Mouse (Mus musculus): ENCODE measurements around the gene Lyg1. TPM values are rescaled to one million over a fixed set of nuclear protein-coding genes. Genes with fewer than 3 reads are reported as not detected.
"Not testable (repeated sequence)": the region's sequence is repeated elsewhere in the genome, so short reads cannot be mapped to it uniquely, and the experiment has no call there.

Gene Lyg1
- polyA plus RNA-seq, 1 experiment from 2014 or later = not detected

DNA sequence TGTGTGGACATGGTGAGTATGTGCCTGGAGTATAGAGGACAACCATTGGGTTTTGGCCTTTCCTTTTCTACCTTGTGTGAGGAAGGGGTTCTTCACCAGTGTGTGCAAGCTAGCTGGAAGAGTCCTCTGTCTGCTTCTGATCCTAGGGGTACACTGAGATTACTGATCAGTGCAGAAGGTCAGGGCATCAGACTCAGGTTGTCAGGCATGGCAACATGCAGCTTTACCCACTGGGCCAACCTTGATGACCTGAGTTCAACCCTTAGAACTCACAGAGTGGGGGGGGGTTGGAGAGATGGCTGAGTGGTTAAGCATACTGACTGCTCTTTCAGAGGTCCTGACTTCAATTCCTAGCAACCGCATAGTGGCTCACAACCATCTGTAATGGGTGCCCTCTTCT lies 26.8 kb upstream of the Lyg1 start:
- peaks cover 39% of the 10 kb centered on the region for H3K36me3 ChIP-seq (replicated peaks)
- H3K27ac ChIP-seq = no peak overlapping the region
- H3K4me3 ChIP-seq (replicated peaks) = no peak overlapping the region
- no peaks in the 10 kb centered on the region for H3K27me3 ChIP-seq
- no peak overlapping the region for H3K9ac ChIP-seq
- H3K9me3 ChIP-seq = no peaks in the 10 kb centered on the region
- H3K4me2 ChIP-seq = no peak overlapping the region
- no peaks in the 10 kb centered on the region for H3K4me1 ChIP-seq
- ATAC-seq (ENCODE audit: low FRiP score) = no peak
- WGBS = 92% methylated on average over 1 of the region's 1 CpGs

DNA sequence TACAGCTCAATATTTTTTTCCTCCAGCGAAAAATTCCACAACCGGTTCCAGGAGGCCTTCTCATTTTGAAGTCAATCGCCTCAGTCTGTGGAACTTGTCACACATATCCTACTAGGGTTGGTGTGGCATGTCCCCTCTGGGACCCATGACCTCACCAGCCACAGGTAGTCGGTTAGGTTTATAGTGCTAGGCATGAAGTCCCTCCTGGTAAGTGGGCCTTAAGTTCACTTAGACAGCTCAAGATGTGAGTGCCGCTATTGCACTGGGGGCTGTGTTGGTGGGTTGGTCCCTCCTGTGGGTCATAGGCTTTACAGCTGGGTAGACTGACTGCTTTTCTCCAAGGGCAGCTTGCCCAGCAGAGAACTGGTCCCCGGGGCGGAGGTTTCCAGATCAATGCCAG lies 19.7 kb upstream of the Lyg1 start:
- ATAC-seq (ENCODE audit: low FRiP score) = no peak
- H3K4me2 ChIP-seq = no peak overlapping the region
- no peak overlapping the region for H3K27ac ChIP-seq
- H3K36me3 ChIP-seq (replicated peaks) = no peaks in the 10 kb centered on the region
- no peak overlapping the region for H3K4me3 ChIP-seq (replicated peaks)
- H3K4me1 ChIP-seq = no peaks in the 10 kb centered on the region
- H3K9ac ChIP-seq = no peak overlapping the region
- WGBS = 89% methylated on average over 7 of the region's 7 CpGs
- H3K27me3 ChIP-seq = no peaks in the 10 kb centered on the region
- H3K9me3 ChIP-seq = no peaks in the 10 kb centered on the region

DNA sequence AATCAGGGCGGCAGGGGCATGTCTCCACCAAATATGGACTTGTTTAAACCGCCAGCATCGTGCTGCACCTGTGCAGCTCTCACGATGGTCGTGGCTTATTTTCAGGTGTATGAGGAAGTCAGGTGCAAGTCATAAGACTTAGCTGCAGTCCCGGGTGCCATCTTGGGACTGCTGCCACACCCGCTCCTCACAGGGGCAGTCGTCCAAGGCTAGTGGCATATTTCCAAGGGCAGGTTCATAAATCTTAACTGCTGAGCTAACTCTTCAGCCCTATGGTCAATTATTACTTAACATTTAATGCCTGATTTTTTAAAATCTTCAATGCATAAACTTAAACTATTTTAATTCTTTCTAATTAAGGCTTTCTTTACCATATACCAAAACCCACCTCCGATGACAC lies 19.1 kb upstream of the Lyg1 start:
- WGBS = 78% methylated on average over 9 of the region's 9 CpGs
- H3K4me1 ChIP-seq; H3K9me3 ChIP-seq; H3K36me3 ChIP-seq (replicated peaks); H3K4me2 ChIP-seq; H3K27me3 ChIP-seq; ATAC-seq (ENCODE audit: low FRiP score); H3K27ac ChIP-seq; H3K4me3 ChIP-seq (replicated peaks); H3K9ac ChIP-seq: not testable (repeated sequence)

DNA sequence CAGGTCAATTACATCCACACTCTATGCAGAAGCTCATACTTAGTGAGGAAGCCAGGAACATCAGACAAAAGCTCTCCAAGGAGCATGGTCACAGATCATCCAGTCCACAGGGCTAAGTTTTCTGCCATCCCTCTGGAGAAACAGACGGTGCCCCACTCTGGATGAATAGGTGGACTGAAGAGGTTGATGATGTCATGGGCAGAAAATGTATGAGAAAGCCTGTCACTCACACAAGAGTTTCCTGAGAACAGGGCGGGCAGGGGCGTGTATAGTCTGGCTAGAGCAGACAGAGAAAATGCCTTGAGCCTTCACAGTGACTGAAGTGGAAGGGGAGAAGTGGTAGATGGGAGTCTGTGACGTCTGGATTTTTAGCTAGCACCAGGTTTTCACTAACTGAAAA lies 14.0 kb upstream of the Lyg1 start:
- Histone ChIP-seq H3K4me3 (replicated peaks) (no peak overlapping the region), H3K36me3 (replicated peaks) (no peaks in the 10 kb centered on the region), H3K9me3 (no peaks in the 10 kb centered on the region), H3K4me1 (peaks cover 4% of the 10 kb centered on the region; the same call in 1 of the 2 replicates), H3K9ac (no peak overlapping the region), H3K4me2 (no peak overlapping the region), H3K27me3 (no peaks in the 10 kb centered on the region), H3K27ac (no peak overlapping the region)
- whole genome bisulfite sequencing = 43% methylated on average over 4 of the region's 4 CpGs
- no peak for ATAC-seq (ENCODE audit: low FRiP score)

DNA sequence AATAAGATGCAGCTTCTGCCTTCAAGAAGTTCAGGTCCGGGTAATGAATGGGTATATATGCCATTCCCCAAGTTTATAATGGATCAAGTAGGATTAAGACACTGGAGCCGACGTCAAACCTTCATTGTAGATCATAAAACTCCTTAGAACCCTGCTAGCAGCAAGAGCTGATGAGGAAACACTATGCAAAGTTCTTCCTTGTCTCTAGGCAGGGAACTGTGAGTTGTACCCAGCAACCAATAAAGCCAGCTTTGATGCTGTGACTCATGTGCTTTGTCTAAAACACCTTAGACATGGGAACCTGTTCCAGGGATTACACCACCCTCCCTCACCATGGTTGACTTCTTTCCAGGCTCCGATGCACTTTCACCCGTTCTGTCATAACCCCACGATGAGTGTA lies 11.2 kb upstream of the Lyg1 start:
- Histone ChIP-seq H3K4me2 (no peak overlapping the region), H3K36me3 (replicated peaks) (no peaks in the 10 kb centered on the region), H3K27me3 (no peaks in the 10 kb centered on the region), H3K4me1 (peaks cover 4% of the 10 kb centered on the region; the same call in 1 of the 2 replicates), H3K27ac (no peak overlapping the region), H3K4me3 (replicated peaks) (no peak overlapping the region), H3K9ac (no peak overlapping the region), H3K9me3 (no peaks in the 10 kb centered on the region)
- 86% methylated on average over 6 of the region's 6 CpGs for WGBS
- ATAC-seq (ENCODE audit: low FRiP score) = no peak

DNA sequence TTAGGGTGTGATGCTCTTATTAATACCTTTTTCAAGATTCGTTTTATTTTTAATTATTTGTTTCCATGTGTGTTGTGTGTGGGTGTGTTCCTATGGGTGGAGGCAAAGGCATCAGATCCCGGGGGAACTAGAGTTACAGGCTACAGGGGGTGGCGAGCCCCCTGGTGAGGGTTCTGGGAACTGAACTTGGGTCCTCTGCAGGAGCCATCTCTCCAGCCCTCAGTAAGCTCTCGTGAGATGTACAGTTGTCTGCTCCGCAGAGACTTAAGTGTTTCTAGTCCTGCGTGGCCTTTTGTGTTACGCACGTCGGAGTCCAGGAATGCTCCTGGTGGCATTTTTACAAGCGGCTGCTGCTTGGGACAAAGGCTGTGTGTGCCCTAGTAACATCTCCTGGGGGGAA lies 8.0 kb upstream of the Lyg1 start:
- H3K36me3 ChIP-seq (replicated peaks) = no peaks in the 10 kb centered on the region
- no peaks in the 10 kb centered on the region for H3K9me3 ChIP-seq
- WGBS = 68% methylated on average over 10 of the region's 10 CpGs
- no peak overlapping the region for H3K9ac ChIP-seq
- H3K4me1 ChIP-seq = no peaks in the 10 kb centered on the region
- ATAC-seq (ENCODE audit: low FRiP score) = no peak
- no peak overlapping the region for H3K27ac ChIP-seq
- H3K4me2 ChIP-seq = no peak overlapping the region
- H3K27me3 ChIP-seq = no peaks in the 10 kb centered on the region
- no peak overlapping the region for H3K4me3 ChIP-seq (replicated peaks)

DNA sequence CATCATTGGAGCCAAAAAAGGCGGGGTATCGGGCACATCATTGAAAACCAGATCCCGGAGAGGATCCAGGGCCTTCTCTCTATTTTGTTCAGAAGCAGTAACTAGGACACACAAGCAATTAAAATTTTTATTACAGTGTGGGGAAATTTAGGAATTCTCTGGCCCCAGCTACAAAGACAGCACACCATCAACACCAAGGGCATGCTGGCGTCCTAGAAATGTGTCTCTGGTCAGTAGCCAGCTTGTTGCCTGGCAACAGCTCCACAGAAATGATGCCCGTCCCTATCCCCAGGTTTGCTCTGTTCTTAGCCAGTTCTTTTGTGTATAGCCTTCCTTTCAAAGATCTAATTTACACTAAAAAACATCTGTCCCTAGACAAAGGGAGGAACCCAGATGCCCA lies 1.9 kb upstream of the Lyg1 start:
- Histone ChIP-seq H3K27me3 (no peaks in the 10 kb centered on the region), H3K36me3 (replicated peaks) (no peaks in the 10 kb centered on the region), H3K4me3 (replicated peaks) (no peak overlapping the region), H3K4me1 (peaks cover 8% of the 10 kb centered on the region), H3K4me2 (no peak overlapping the region), H3K9ac (no peak overlapping the region), H3K9me3 (no peaks in the 10 kb centered on the region), H3K27ac (no peak overlapping the region)
- 62% methylated on average over 5 of the region's 5 CpGs for WGBS
- no peak for ATAC-seq (ENCODE audit: low FRiP score)

DNA sequence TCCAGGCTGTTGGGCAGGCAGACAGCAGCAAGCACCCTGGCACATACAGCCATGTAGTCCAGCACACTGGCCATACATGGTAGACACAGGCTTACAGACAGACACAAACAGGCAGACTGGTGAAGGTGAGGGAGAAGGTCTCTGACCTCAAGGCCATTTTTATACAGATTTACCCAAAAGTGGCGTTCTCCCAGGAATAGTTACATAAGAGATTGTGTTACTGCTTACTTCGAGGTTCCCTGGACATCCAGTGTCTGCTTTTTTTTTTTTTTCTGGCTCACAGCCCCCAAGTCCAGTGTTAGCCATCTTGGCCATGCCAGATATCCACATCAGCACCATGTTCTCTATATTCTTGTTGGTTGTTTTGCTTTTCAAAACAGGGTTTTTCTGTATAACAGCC lies 957 bp upstream of the Lyg1 start:
- Histone ChIP-seq H3K4me3 (replicated peaks) (no peak overlapping the region), H3K4me2 (no peak overlapping the region), H3K9ac (no peak overlapping the region)

DNA sequence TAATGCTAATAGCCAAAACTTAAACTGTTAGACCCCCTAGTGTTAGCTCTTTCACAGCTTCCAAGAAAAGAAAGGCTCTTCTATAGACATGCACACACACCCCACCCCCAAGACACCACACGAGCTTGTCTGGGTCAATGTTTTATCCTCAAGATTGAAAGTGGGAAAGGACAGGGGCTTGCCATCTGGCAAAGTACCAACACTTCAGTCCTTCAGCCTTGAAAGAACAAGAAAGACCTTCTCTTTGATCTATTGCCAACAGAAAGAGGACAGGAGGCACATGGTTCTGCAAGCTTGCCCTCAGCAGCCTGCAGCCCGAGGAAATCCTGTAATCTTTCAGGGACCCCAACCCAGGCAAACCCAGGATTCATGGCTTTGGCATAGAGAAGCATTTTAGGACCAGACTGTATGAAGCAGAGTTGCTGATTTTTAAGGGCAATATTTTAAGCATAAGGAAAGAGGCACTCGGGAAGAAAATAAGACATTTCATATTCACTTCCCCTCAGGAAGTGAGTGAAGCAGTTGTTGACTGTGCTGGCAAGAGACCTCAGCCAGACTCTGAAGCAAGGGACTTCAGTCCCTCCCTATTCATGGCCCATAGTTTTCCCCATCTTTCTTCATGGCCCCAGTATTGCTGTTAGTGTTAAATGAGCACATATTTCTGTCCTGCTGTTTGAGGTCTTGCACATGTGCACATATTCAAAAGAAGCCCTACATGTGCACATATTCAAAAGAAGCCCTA lies 698 bp downstream of the Lyg1 start:
- Histone ChIP-seq H3K36me3 (replicated peaks) (no peaks in the 10 kb centered on the region), H3K9me3 (no peaks in the 10 kb centered on the region), H3K4me3 (replicated peaks) (no peak overlapping the region), H3K27ac (peak overlapping the region; percentile 48; the same call in 1 of the 2 replicates), H3K4me2 (no peak overlapping the region), H3K27me3 (no peaks in the 10 kb centered on the region), H3K4me1 (peaks cover 8% of the 10 kb centered on the region), H3K9ac (no peak overlapping the region)
- WGBS = 43% methylated on average over 3 of the region's 3 CpGs
- ATAC-seq (ENCODE audit: low FRiP score) = no peak

More for the DNA sequence above, 957 bp upstream of the Lyg1 start:
- Histone ChIP-seq H3K27me3 (no peaks in the 10 kb centered on the region), H3K36me3 (replicated peaks) (no peaks in the 10 kb centered on the region), H3K9me3 (no peaks in the 10 kb centered on the region), H3K4me1 (peaks cover 8% of the 10 kb centered on the region), H3K27ac (no peak overlapping the region)
- no peak for ATAC-seq (ENCODE audit: low FRiP score)
- 84% methylated on average over 2 of the region's 2 CpGs for WGBS

DNA sequence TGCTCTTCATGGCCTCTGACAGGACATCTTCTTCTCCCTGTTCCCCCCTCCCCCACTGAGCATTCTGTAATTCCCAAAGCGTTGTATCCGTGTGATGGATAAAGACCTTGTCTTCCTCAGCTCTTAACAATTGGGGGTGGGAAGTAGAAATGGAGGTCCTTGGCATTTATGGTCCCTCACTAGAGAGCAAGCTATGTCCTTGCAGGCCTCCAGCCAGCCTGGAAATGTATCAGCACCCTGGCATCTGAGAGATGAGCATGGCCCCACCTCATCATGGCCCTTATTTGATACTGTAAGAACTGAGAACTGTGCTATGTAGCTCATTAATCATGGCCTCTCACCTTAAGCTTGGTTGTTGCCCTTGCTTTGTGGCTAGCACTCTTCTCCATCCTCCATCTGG lies 2.3 kb downstream of the Lyg1 start:
- Histone ChIP-seq H3K9me3 (no peaks in the 10 kb centered on the region), H3K4me2 (no peak overlapping the region), H3K4me1 (peaks cover 8% of the 10 kb centered on the region), H3K27ac (no peak overlapping the region), H3K27me3 (no peaks in the 10 kb centered on the region), H3K4me3 (replicated peaks) (no peak overlapping the region), H3K36me3 (replicated peaks) (no peaks in the 10 kb centered on the region), H3K9ac (no peak overlapping the region)
- ATAC-seq (ENCODE audit: low FRiP score) = no peak
- 85% methylated on average over 2 of the region's 2 CpGs for WGBS

DNA sequence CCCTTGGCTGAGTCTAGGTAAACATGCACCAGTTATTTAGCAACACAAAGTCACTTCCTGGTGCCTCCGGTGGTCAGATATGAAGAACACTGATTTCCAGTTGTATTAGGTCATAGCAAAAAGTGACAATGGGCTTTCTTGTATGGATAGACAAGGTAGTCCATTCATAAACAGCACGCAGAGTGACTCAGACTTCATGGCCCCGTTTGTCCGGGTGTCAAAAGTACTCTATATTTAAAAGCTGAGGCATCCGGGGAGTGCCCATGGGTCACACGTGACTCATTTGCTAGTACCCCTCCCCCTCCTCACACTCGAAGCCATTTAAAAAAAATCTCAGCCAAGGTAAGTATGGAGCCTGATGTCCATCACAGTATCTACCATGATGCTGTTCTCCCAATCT lies 2.8 kb downstream of the Lyg1 start:
- no peak for ATAC-seq (ENCODE audit: low FRiP score)
- 85% methylated on average over 7 of the region's 7 CpGs for WGBS

DNA sequence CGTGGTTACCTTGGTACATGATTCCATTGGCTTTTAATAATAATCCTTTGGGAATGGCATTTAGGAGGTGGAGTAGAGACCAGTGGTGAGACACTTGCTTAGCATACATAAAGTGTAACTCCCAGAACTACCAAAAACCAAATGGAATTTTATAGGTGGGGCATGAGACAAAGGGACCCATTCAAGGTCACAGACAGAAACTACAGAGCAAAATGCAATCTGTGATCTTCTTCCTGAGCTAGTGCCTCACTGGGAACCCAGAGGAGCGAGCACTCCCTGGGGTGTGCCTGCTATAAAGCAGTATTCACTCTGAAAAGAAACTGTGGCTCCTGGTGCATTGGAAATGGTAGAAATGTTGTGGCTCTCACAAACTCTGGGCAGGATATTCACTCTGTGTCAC lies 8.7 kb downstream of the Lyg1 start:
- H3K4me3 ChIP-seq (replicated peaks) = no peak overlapping the region
- no peak overlapping the region for H3K9ac ChIP-seq
- 73% methylated on average over 2 of the region's 2 CpGs for WGBS
- ATAC-seq (ENCODE audit: low FRiP score) = no peak
- H3K9me3 ChIP-seq = no peaks in the 10 kb centered on the region
- no peak overlapping the region for H3K27ac ChIP-seq
- no peaks in the 10 kb centered on the region for H3K4me1 ChIP-seq
- H3K36me3 ChIP-seq (replicated peaks) = no peaks in the 10 kb centered on the region
- no peaks in the 10 kb centered on the region for H3K27me3 ChIP-seq
- no peak overlapping the region for H3K4me2 ChIP-seq

More for the DNA sequence above, 2.8 kb downstream of the Lyg1 start:
- Histone ChIP-seq H3K9ac (no peak overlapping the region), H3K27ac (no peak overlapping the region), H3K4me2 (no peak overlapping the region), H3K4me3 (replicated peaks) (no peak overlapping the region), H3K4me1 (peaks cover 7% of the 10 kb centered on the region), H3K9me3 (no peaks in the 10 kb centered on the region), H3K27me3 (no peaks in the 10 kb centered on the region), H3K36me3 (replicated peaks) (no peaks in the 10 kb centered on the region)

DNA sequence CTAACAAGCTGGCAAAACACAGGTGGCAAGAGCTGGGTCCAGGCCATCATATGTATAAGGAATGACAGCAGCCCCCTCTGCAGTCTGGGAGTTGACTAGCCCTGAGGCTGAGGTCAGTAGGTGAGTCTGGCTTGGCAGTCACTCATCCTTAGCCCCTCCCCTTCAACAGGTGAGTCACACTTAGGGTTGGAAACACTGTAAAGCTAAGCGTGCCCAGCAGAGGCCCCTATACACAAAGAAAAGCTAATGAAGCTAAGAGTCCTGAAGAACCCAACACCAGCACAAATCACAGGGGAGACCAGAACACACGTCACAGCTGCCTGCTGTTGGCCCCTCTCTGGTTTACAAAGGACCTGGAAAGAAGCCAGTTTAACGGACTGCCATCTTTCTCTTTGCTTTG lies 25.8 kb downstream of the Lyg1 start:
- Histone ChIP-seq H3K9ac (no peak overlapping the region), H3K27me3 (no peaks in the 10 kb centered on the region), H3K4me1 (no peaks in the 10 kb centered on the region), H3K4me2 (no peak overlapping the region), H3K9me3 (no peaks in the 10 kb centered on the region), H3K36me3 (replicated peaks) (no peaks in the 10 kb centered on the region), H3K4me3 (replicated peaks) (no peak overlapping the region), H3K27ac (no peak overlapping the region)
- 24% methylated on average over 3 of the region's 3 CpGs for WGBS
- no peak for ATAC-seq (ENCODE audit: low FRiP score)
